Mouse (Mus musculus) activated CD4-positive, CD25-positive, alpha-beta regulatory T cell, adult 4 months (primary cell): ENCODE data around the gene Plxnb1. TPM values are rescaled to one million over a fixed set of nuclear protein-coding genes. Genes with fewer than 3 reads are reported as not detected.

Experiments used
- ATAC-seq: one replicate; pipeline ENCODE4 v1.8.0; 2017
- polyA plus RNA-seq, 2 experiments: library from polyadenylated mRNA; unstranded; fragments of 100-300 nt; shearing (Covaris generic); gene quantifications; one replicate each; pipeline ENCODE4 v1.2.1; 2017

Plxnb1 gene
- polyA plus RNA-seq, 2 experiments from 2014 or later: 0.16 to 0.80 TPM

- ATAC-seq: no peak
Measured at GRCm38 (mm10) chr9:109167316-109167715, 72.1 kb downstream of the Plxnb1 start.

Other genes starting within 250 kb of the Plxnb1 start
- gene Slc26a6, start 242.1 kb upstream of the Plxnb1 start, polyA plus RNA-seq: 1 to 10 TPM; 6.0 to 9.3 TPM
- gene Tmem89, start 180.8 kb upstream of the Plxnb1 start, polyA plus RNA-seq: not detected
- 100 to 1,000 TPM; 164 to 177 TPM for gene Uqcrc1, start 158.8 kb upstream of the Plxnb1 start, polyA plus RNA-seq
- not detected for gene Col7a1, start 141.8 kb upstream of the Plxnb1 start, polyA plus RNA-seq
- not detected for gene Ucn2, start 109.4 kb upstream of the Plxnb1 start, polyA plus RNA-seq
- 1 to 10 TPM; 2.2 to 2.5 TPM for gene Pfkfb4, start 103.6 kb upstream of the Plxnb1 start, polyA plus RNA-seq
- gene Shisa5, start 56.8 kb upstream of the Plxnb1 start, polyA plus RNA-seq: 1,000 to 10,000 TPM; 2,345 to 2,363 TPM
- 10 to 100 TPM; 36.6 to 42.8 TPM for gene Trex1, start 35.7 kb upstream of the Plxnb1 start, polyA plus RNA-seq
- 10 to 100 TPM; 15.3 to 16.3 TPM for gene Atrip, start 21.3 kb upstream of the Plxnb1 start, polyA plus RNA-seq
- 10 to 100 TPM; 10.9 to 12.4 TPM for gene Ccdc51, start 12.9 kb upstream of the Plxnb1 start, polyA plus RNA-seq
- 100 to 1,000 TPM; 726 to 879 TPM for gene Tma7, start 12.8 kb upstream of the Plxnb1 start, polyA plus RNA-seq
- gene Fbxw21, start 66.7 kb downstream of the Plxnb1 start, polyA plus RNA-seq: not detected
- not detected for gene Fbxw13, start 100.6 kb downstream of the Plxnb1 start, polyA plus RNA-seq
- gene Fbxw20, start 139.4 kb downstream of the Plxnb1 start, polyA plus RNA-seq: not detected
- not detected for gene Fbxw14, start 192.3 kb downstream of the Plxnb1 start, polyA plus RNA-seq
- not detected for gene Fbxw28, start 244.3 kb downstream of the Plxnb1 start, polyA plus RNA-seq